Mouse (Mus musculus) forebrain, embryonic 10.5 days (tissue): ENCODE data around the gene Igfals. TPM values are rescaled to one million over a fixed set of nuclear protein-coding genes. Genes with fewer than 3 reads are reported as not detected.

Experiments
- DNase-seq: peaks from one replicate; pipeline ENCODE4 v3.0.0-alpha.2; 2017; ENCODE audit warnings: low spot score; ENCODE audit errors: extremely low spot score
- H3K27ac ChIP-seq: fragments of 300-500 bp; sonication (generic); 2 replicates; pipeline ENCODE4 v1.5.1; 2016; ENCODE audit warnings: mild to moderate bottlenecking
- H3K27me3 ChIP-seq: fragments of 300-500 bp; sonication (generic); 2 replicates; pipeline ENCODE4 v1.6.1; 2016; ENCODE audit warnings: mild to moderate bottlenecking; ENCODE audit not compliant: poor library complexity, severe bottlenecking
- H3K36me3 ChIP-seq: fragments of 300-500 bp; sonication (generic); replicated peaks from 2 replicates; pipeline ENCODE4 v1.6.1; 2016; ENCODE audit warnings: mild to moderate bottlenecking, moderate library complexity
- H3K4me1 ChIP-seq: fragments of 300-500 bp; sonication (generic); 2 replicates; pipeline ENCODE4 v1.6.1; 2016
- H3K4me3 ChIP-seq: fragments of 300-500 bp; sonication (generic); 2 replicates; pipeline ENCODE4 v1.5.1; 2016; ENCODE audit warnings: mild to moderate bottlenecking, moderate library complexity
- H3K9me3 ChIP-seq: fragments of 300-500 bp; sonication (generic); 2 replicates; pipeline ENCODE4 v1.6.1; 2016; ENCODE audit warnings: mild to moderate bottlenecking, moderate library complexity
- WGBS: fragments of 180-500 bp; shearing (Covaris S2); methylation state at CpG from one replicate; pipeline ENCODE4 v1.1.7; 2016; 5-methylcytosine and 5-hydroxymethylcytosine counted together
- polyA plus RNA-seq: library from polyadenylated mRNA; unstranded; fragments of >200 nt; fragmentation: Nextera tagmentation; extraction: Ambion mirVana; gene quantifications from 2 replicates; pipeline ENCODE4 v1.2.1, GENCODE M21; 2016

The Igfals gene
- polyA plus RNA-seq, 1 experiment from 2014 or later = 0.17 TPM

GRCm38 (mm10) chr17:24850065-24850772 is 15.6 kb upstream of the Igfals start, which contains the start of gene Fahd1:
TSS of gene Fahd1 (minus strand) at chr17:24850364.
- peaks cover 15% of the 10 kb centered on the region for H3K27me3 ChIP-seq
- H3K4me3 ChIP-seq = peak within 1 kb of the TSS; percentile 81
- H3K27ac ChIP-seq = peak within 1 kb of the TSS; percentile 94
- WGBS = under 1% methylated on average over 58 of the region's 58 CpGs
- no peaks in the 10 kb centered on the region for H3K9me3 ChIP-seq
- peaks cover 28% of the 10 kb centered on the region for H3K4me1 ChIP-seq
- H3K36me3 ChIP-seq = peaks cover 7% of the 10 kb centered on the region; the same call in 1 of the 2 replicates
- peak; percentile 99 for DNase-seq

- Histone ChIP-seq H3K27ac (peak overlapping the region; percentile 94), H3K36me3 (peaks cover 7% of the 10 kb centered on the region; the same call in 1 of the 2 replicates), H3K9me3 (no peaks in the 10 kb centered on the region), H3K4me3 (peak overlapping the region; percentile 81), H3K27me3 (peaks cover 15% of the 10 kb centered on the region), H3K4me1 (peaks cover 28% of the 10 kb centered on the region)
- DNase-seq = no peak
- WGBS = 2% methylated on average over 20 of the region's 20 CpGs
Measured at GRCm38 (mm10) chr17:24850773-24851127, 15.0 kb upstream of the Igfals start.

- Histone ChIP-seq H3K36me3 (peaks cover 9% of the 10 kb centered on the region; the same call in 1 of the 2 replicates), H3K9me3 (no peaks in the 10 kb centered on the region), H3K27me3 (peaks cover 15% of the 10 kb centered on the region), H3K4me3 (peak overlapping the region; percentile 81), H3K4me1 (peaks cover 28% of the 10 kb centered on the region), H3K27ac (no peak overlapping the region)
- 83% methylated on average over 10 of the region's 10 CpGs for WGBS
- DNase-seq = no peak
Measured at GRCm38 (mm10) chr17:24851381-24852125, 14.2 kb upstream of the Igfals start.

GRCm38 (mm10) chr17:24855838-24856464 is 9.8 kb upstream of the Igfals start:
- H3K4me1 ChIP-seq = peaks cover 8% of the 10 kb centered on the region
- no peak for DNase-seq
- no peak overlapping the region for H3K4me3 ChIP-seq
- H3K27ac ChIP-seq = no peak overlapping the region
- H3K27me3 ChIP-seq = peaks cover 10% of the 10 kb centered on the region
- H3K36me3 ChIP-seq = peaks cover 17% of the 10 kb centered on the region
- WGBS = 84% methylated on average over 3 of the region's 3 CpGs
- no peaks in the 10 kb centered on the region for H3K9me3 ChIP-seq

GRCm38 (mm10) chr17:24856589-24856988 is 9.2 kb upstream of the Igfals start:
- peaks cover 4% of the 10 kb centered on the region for H3K27me3 ChIP-seq
- peaks cover 24% of the 10 kb centered on the region for H3K36me3 ChIP-seq
- H3K4me3 ChIP-seq = no peak overlapping the region
- peaks cover 2% of the 10 kb centered on the region; the same call in 1 of the 2 replicates for H3K4me1 ChIP-seq
- H3K27ac ChIP-seq = no peak overlapping the region
- WGBS = 88% methylated on average over 13 of the region's 13 CpGs
- no peak for DNase-seq
- no peaks in the 10 kb centered on the region for H3K9me3 ChIP-seq

- Histone ChIP-seq H3K9me3 (no peaks in the 10 kb centered on the region), H3K4me3 (no peak overlapping the region), H3K36me3 (peaks cover 34% of the 10 kb centered on the region), H3K27ac (no peak overlapping the region), H3K4me1 (no peaks in the 10 kb centered on the region), H3K27me3 (no peaks in the 10 kb centered on the region)
- DNase-seq = no peak
- 87% methylated on average over 8 of the region's 8 CpGs for WGBS
Measured at GRCm38 (mm10) chr17:24857831-24858470, 7.8 kb upstream of the Igfals start.

- no peaks in the 10 kb centered on the region for H3K27me3 ChIP-seq
- no peak for DNase-seq
- H3K4me1 ChIP-seq = no peaks in the 10 kb centered on the region
- H3K4me3 ChIP-seq = no peak overlapping the region
- no peaks in the 10 kb centered on the region for H3K9me3 ChIP-seq
- no peak overlapping the region for H3K27ac ChIP-seq
- 94% methylated on average over 6 of the region's 6 CpGs for WGBS
- peaks cover 30% of the 10 kb centered on the region for H3K36me3 ChIP-seq
Measured at GRCm38 (mm10) chr17:24858967-24859366, 6.8 kb upstream of the Igfals start.

GRCm38 (mm10) chr17:24860076-24860475 is 5.7 kb upstream of the Igfals start:
- no peak overlapping the region for H3K4me3 ChIP-seq
- no peak for DNase-seq
- no peak overlapping the region for H3K27ac ChIP-seq
- no peaks in the 10 kb centered on the region for H3K4me1 ChIP-seq
- 94% methylated on average over 8 of the region's 8 CpGs for WGBS
- H3K27me3 ChIP-seq = no peaks in the 10 kb centered on the region
- no peaks in the 10 kb centered on the region for H3K9me3 ChIP-seq
- peaks cover 31% of the 10 kb centered on the region for H3K36me3 ChIP-seq

- Histone ChIP-seq H3K27ac (no peak overlapping the region), H3K36me3 (peaks cover 27% of the 10 kb centered on the region), H3K9me3 (no peaks in the 10 kb centered on the region), H3K4me3 (no peak overlapping the region), H3K4me1 (no peaks in the 10 kb centered on the region), H3K27me3 (no peaks in the 10 kb centered on the region)
- DNase-seq = no peak
- 92% methylated on average over 3 of the region's 3 CpGs for WGBS
Measured at GRCm38 (mm10) chr17:24861785-24862184, 4.0 kb upstream of the Igfals start.

GRCm38 (mm10) chr17:24867914-24868313 is 2.1 kb downstream of the Igfals start:
- H3K4me1 ChIP-seq = no peaks in the 10 kb centered on the region
- no peaks in the 10 kb centered on the region for H3K9me3 ChIP-seq
- peaks cover 4% of the 10 kb centered on the region; the same call in 1 of the 2 replicates for H3K36me3 ChIP-seq
- no peak for DNase-seq
- H3K27ac ChIP-seq = no peak overlapping the region
- 91% methylated on average over 10 of the region's 10 CpGs for WGBS
- H3K4me3 ChIP-seq = no peak overlapping the region
- no peaks in the 10 kb centered on the region for H3K27me3 ChIP-seq

GRCm38 (mm10) chr17:24873695-24874404 is 8.1 kb downstream of the Igfals start:
- Histone ChIP-seq H3K4me3 (no peak overlapping the region), H3K4me1 (peaks cover 14% of the 10 kb centered on the region), H3K27ac (no peak overlapping the region), H3K36me3 (no peaks in the 10 kb centered on the region), H3K27me3 (no peaks in the 10 kb centered on the region), H3K9me3 (no peaks in the 10 kb centered on the region)
- 47% methylated on average over 4 of the region's 4 CpGs for WGBS
- no peak for DNase-seq

- Histone ChIP-seq H3K4me1 (peaks cover 14% of the 10 kb centered on the region), H3K9me3 (no peaks in the 10 kb centered on the region), H3K36me3 (no peaks in the 10 kb centered on the region), H3K27ac (no peak overlapping the region), H3K27me3 (no peaks in the 10 kb centered on the region), H3K4me3 (no peak overlapping the region)
- 78% methylated on average over 1 of the region's 1 CpGs for WGBS
- DNase-seq = no peak
Measured at GRCm38 (mm10) chr17:24874405-24874745, 8.6 kb downstream of the Igfals start.
